Mouse (Mus musculus): ENCODE results near the gene Jmjd4. TPM values are rescaled to one million over a fixed set of nuclear protein-coding genes. Genes with fewer than 3 reads are reported as not detected.

The Jmjd4 gene
- polyA plus RNA-seq, 1 experiment from 2014 or later: 8.8 TPM

DNA sequence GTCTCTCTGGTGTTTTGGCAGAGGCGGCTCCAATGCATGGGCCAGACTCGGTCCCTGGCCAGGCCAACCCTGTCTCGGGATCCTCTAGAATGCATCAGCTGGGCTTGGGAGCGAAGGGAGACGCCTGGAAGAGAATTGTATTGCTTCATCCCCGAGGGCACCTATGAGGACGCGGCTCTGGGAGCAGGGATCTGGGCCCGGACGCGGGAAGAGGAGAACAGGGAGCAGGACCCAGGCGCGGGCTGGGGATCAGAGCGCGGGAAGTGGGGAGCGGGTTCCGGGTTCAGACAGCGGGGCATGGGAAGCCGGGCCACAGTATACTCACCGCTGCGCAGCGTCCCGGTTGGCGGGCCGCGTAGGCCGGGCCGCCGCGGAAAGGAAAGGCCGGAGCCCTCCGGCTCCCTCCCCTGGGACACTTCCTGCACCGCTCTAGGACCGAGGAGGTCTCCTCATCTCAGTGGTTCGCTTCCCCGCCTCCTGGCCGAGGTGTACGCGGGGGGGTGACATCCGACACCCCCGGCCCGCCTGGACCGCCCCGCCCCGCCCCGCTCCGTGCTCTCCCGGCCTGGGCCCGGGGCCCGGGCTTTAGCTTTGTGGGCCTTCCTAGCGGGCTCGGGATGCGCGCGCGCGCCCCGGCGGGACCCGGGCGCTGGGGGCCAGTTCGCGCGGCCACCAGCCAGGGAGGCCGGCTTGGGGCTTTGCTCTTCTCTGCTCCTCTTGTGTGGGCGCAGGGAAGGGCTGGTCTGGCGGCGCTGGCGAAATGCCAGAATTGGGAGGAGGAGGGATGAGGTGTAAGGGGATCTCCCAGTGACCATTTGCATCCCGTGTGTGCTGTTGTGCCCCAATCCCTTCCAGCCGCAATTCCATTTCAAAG is 56.2 kb downstream of the Jmjd4 start:
- peak overlapping the region; percentile 97 for H3K27ac ChIP-seq
- H3K4me2 ChIP-seq: peak overlapping the region; percentile 84
- peak overlapping the region; percentile 89 for H3K4me3 ChIP-seq
- ATAC-seq (replicated peaks; ENCODE audit: insufficient number of reproducible peaks, insufficient read depth, low FRiP score, low read depth): peak; percentile 96
- H3K9ac ChIP-seq: peak overlapping the region; percentile 90
- H3K36me3 ChIP-seq: peaks cover 40% of the 10 kb centered on the region
- no peaks in the 10 kb centered on the region for H3K27me3 ChIP-seq
- WGBS: under 1% methylated on average over 61 of the region's 71 CpGs
- H3K4me1 ChIP-seq (replicated peaks): peaks cover 19% of the 10 kb centered on the region
- no peaks in the 10 kb centered on the region for H3K9me3 ChIP-seq (replicated peaks)

DNA sequence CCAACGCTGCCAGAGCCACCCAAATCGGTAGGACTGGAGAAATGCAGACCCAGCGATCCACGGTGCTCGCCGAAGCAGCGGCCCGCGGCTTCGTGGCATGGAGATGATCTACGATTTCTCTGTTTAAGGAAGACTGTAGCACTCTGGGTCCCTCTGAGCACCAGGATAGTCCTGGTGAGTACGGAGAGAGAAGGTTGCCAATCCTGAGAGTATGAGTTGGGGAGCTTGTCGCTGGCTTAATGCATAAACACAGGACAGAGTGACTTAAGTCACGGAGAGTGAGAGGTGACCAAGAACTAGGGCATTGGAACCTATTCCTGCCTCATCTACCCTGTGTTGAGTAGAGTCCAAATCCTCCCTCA is 56.8 kb downstream of the Jmjd4 start:
- H3K4me2 ChIP-seq: peak overlapping the region; percentile 84
- ATAC-seq (replicated peaks; ENCODE audit: insufficient number of reproducible peaks, insufficient read depth, low FRiP score, low read depth): peak; percentile 12; the same call in 1 of the 2 replicates
- no peaks in the 10 kb centered on the region for H3K27me3 ChIP-seq
- H3K4me3 ChIP-seq: peak overlapping the region; percentile 89
- H3K4me1 ChIP-seq (replicated peaks): peaks cover 19% of the 10 kb centered on the region
- H3K27ac ChIP-seq: peak overlapping the region; percentile 97
- 1% methylated on average over 14 of the region's 14 CpGs for WGBS
- H3K9ac ChIP-seq: peak overlapping the region; percentile 90
- H3K36me3 ChIP-seq: peaks cover 38% of the 10 kb centered on the region
- H3K9me3 ChIP-seq (replicated peaks): no peaks in the 10 kb centered on the region

Other genes with a start within 250 kb of the Jmjd4 start
- gene Mrpl55, start 247.6 kb upstream of the Jmjd4 start, polyA plus RNA-seq (2015; fragmentation: Nextera tagmentation; extraction: Ambion mirVana): 99.8 and 114 TPM in 2 replicates
- gene 2310033P09Rik, start 241.7 kb upstream of the Jmjd4 start, polyA plus RNA-seq (2015; fragmentation: Nextera tagmentation; extraction: Ambion mirVana): 17.7 and 18.4 TPM in 2 replicates
- 528 and 586 TPM in 2 replicates for gene Arf1, start 221.8 kb upstream of the Jmjd4 start, polyA plus RNA-seq (2015; fragmentation: Nextera tagmentation; extraction: Ambion mirVana)
- not detected in 2 replicates for gene Wnt3a, start 159.3 kb upstream of the Jmjd4 start, polyA plus RNA-seq (2015; fragmentation: Nextera tagmentation; extraction: Ambion mirVana)
- gene Wnt9a, start 143.1 kb upstream of the Jmjd4 start, polyA plus RNA-seq (2015; fragmentation: Nextera tagmentation; extraction: Ambion mirVana): 2.3 and 4.2 TPM in 2 replicates
- gene Prss38, start 74.4 kb upstream of the Jmjd4 start, polyA plus RNA-seq (2015; fragmentation: Nextera tagmentation; extraction: Ambion mirVana): not detected in 2 replicates
- gene Snap47, start 1.1 kb downstream of the Jmjd4 start, polyA plus RNA-seq (2015; fragmentation: Nextera tagmentation; extraction: Ambion mirVana): 81.0 and 88.9 TPM in 2 replicates
- 5.9 and 6.9 TPM in 2 replicates for gene Zfp867, start 22.4 kb downstream of the Jmjd4 start, polyA plus RNA-seq (2015; fragmentation: Nextera tagmentation; extraction: Ambion mirVana)
- 11.6 and 15.9 TPM in 2 replicates for gene Zkscan17, start 76.7 kb downstream of the Jmjd4 start, polyA plus RNA-seq (2015; fragmentation: Nextera tagmentation; extraction: Ambion mirVana)
- gene Nlrp3, start 91.5 kb downstream of the Jmjd4 start, polyA plus RNA-seq (2015; fragmentation: Nextera tagmentation; extraction: Ambion mirVana): 0.20 and 0.66 TPM in 2 replicates
- not detected in 2 replicates for gene Olfr222, start 126.2 kb downstream of the Jmjd4 start, polyA plus RNA-seq (2015; fragmentation: Nextera tagmentation; extraction: Ambion mirVana)
- gene Olfr223, start 143.2 kb downstream of the Jmjd4 start, polyA plus RNA-seq (2015; fragmentation: Nextera tagmentation; extraction: Ambion mirVana): not detected in 2 replicates
- 51.1 and 67.3 TPM in 2 replicates for gene Mprip, start 211.3 kb downstream of the Jmjd4 start, polyA plus RNA-seq (2015; fragmentation: Nextera tagmentation; extraction: Ambion mirVana)

All from heart, embryonic 15.5 days (tissue).